ENCODE assay signal across 14 mouse cellular contexts in the genomic region with DNA sequence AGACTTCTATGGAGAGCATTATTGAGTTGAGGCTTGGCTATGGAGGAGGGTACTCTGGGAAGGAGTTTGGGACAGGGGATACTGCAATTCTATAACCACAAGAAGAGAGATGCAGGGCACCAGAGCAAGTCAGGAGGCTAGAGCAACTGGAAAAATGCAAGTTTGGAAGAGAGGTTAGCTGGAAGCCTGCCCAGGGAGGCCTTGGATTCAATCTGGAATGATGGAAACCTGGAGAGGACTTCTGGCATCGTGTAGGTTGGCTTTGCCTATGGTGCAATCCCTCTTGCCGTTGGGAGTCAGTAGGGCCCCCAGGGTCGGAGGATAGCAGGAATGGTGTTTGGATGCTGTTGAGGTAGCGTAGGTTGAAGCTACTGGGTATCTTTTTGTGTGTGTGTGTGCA.
"Had no signal": no experiment of that assay in that cellular context is flagged by ENCODE, and none has a peak within 500 bp of the region (broad histone marks: within the 10 kb centered on the region; RNA-seq: fewer than 3 reads in every experiment).

No protein-coding gene starts in this region.

- H3K27ac ChIP-seq: limb, embryonic 12.5 days; liver, embryonic 13.5 days; lung, embryonic 15.5 days; macrophage; neural tube, embryonic 12.5 days; stomach, postnatal 0 days had no signal

- H3K9me3 ChIP-seq: limb, embryonic 12.5 days; liver, embryonic 13.5 days; lung, embryonic 15.5 days; midbrain, embryonic 15.5 days; neural tube, embryonic 12.5 days had no signal

- H3K4me3 ChIP-seq: limb, embryonic 12.5 days; liver, embryonic 13.5 days; lung, embryonic 15.5 days; megakaryocyte, embryonic 14.5 days; midbrain, embryonic 15.5 days; neural tube, embryonic 12.5 days had no signal

- H3K4me1 ChIP-seq: limb, embryonic 12.5 days; liver, embryonic 13.5 days; lung, embryonic 15.5 days; megakaryocyte, embryonic 14.5 days had no signal

- ATAC-seq: liver, postnatal 0 days had no signal

- DNase-seq: kidney, postnatal 25 days; liver; liver, embryonic 13.5 days; liver, postnatal 0 days; lung, postnatal 14 days; thymus, postnatal 4 days had no signal

- H3K4me2 ChIP-seq: limb, embryonic 12.5 days; liver, embryonic 13.5 days; lung, embryonic 15.5 days; midbrain, embryonic 11.5 days; midbrain, embryonic 15.5 days; neural tube, embryonic 12.5 days had no signal

- H3K9ac ChIP-seq: limb, embryonic 12.5 days; liver, embryonic 13.5 days; liver, postnatal 0 days; lung, embryonic 15.5 days; midbrain, embryonic 15.5 days; neural tube, embryonic 12.5 days had no signal

- H3K36me3 ChIP-seq: limb, embryonic 12.5 days; liver, embryonic 13.5 days; lung, embryonic 15.5 days; midbrain, embryonic 15.5 days; neural tube, embryonic 12.5 days had no signal

- H3K27me3 ChIP-seq: liver, embryonic 13.5 days; lung, embryonic 15.5 days; megakaryocyte, embryonic 14.5 days; midbrain, embryonic 15.5 days; neural tube, embryonic 12.5 days had no signal
